Mouse (Mus musculus) intestine, embryonic 14.5 days (tissue): ENCODE data around the gene Parp12. TPM values are rescaled to one million over a fixed set of nuclear protein-coding genes. Genes with fewer than 3 reads are reported as not detected.

ENCODE experiments used
- ATAC-seq: fragments of 200-750 bp; cut with Nextera tagmentation; replicated peaks from 2 replicates; pipeline ENCODE4 v1.8.0; 2017; ENCODE audit warnings: low read depth, moderate number of reproducible peaks, moderate TSS enrichment, moderate library complexity; ENCODE audit not compliant: low FRiP score, low TSS enrichment
- DNase-seq: peaks from one replicate; pipeline ENCODE4 v3.0.0-alpha.2; 2018; ENCODE audit warnings: low spot score
- H3K27ac ChIP-seq: fragments of 300-500 bp; sonication (generic); 2 replicates; pipeline ENCODE4 v1.5.1; 2014; ENCODE audit warnings: low read depth, mild to moderate bottlenecking, control low read depth
- H3K27me3 ChIP-seq: fragments of 300-500 bp; sonication (generic); replicated peaks from 2 replicates; pipeline ENCODE4 v1.6.1; 2014; ENCODE audit warnings: low read length, control low read depth; ENCODE audit not compliant: control insufficient read depth, insufficient read depth
- H3K36me3 ChIP-seq: fragments of 300-500 bp; sonication (generic); 2 replicates; pipeline ENCODE4 v1.6.1; 2014; ENCODE audit warnings: low read length, control low read depth; ENCODE audit not compliant: control insufficient read depth, insufficient read depth
- H3K4me1 ChIP-seq: fragments of 300-500 bp; sonication (generic); replicated peaks from 2 replicates; pipeline ENCODE4 v1.6.1; 2014; ENCODE audit warnings: low read length, control low read depth, mixed read lengths; ENCODE audit not compliant: control insufficient read depth, insufficient read depth
- H3K4me2 ChIP-seq: fragments of 300-500 bp; sonication (generic); 2 replicates; pipeline ENCODE4 v1.6.1; 2014; ENCODE audit warnings: low read length
- H3K4me3 ChIP-seq: fragments of 300-500 bp; sonication (generic); 2 replicates; pipeline ENCODE4 v1.5.1; 2014; ENCODE audit warnings: low read depth, low read length, control low read depth, mixed read lengths
- H3K9ac ChIP-seq: fragments of 300-500 bp; sonication (generic); 2 replicates; pipeline ENCODE4 v1.6.1; 2014; ENCODE audit warnings: mild to moderate bottlenecking, low read length
- H3K9me3 ChIP-seq: fragments of 300-500 bp; sonication (generic); 2 replicates; pipeline ENCODE4 v1.6.1; 2016; ENCODE audit warnings: low read length, control low read depth; ENCODE audit not compliant: control insufficient read depth
- WGBS: fragments of 180-500 bp; shearing (Covaris S2); extraction: QIAGEN DNeasy Blood & Tissue Kit; methylation state at CpG from one replicate; pipeline ENCODE4 v1.1.7; 2014; 5-methylcytosine and 5-hydroxymethylcytosine counted together
- polyA plus RNA-seq: library from polyadenylated mRNA; unstranded; fragments of >200 nt; fragmentation: Nextera tagmentation; extraction: Ambion mirVana; gene quantifications from 2 replicates; pipeline ENCODE4 v1.2.1, GENCODE M21; 2014

Gene Parp12
- polyA plus RNA-seq, 1 experiment from 2014 or later, result 10.1 TPM

- H3K27ac ChIP-seq, result peak overlapping the region; percentile 40; the same call in 1 of the 2 replicates
- H3K4me3 ChIP-seq, result peak overlapping the region; percentile 77
- DNase-seq (peak; percentile 82), ATAC-seq (peak; percentile 37; the same call in 1 of the 2 replicates)
- H3K4me2 ChIP-seq, result peak overlapping the region; percentile 51
- no peaks in the 10 kb centered on the region for H3K9me3 ChIP-seq
- H3K9ac ChIP-seq, result peak overlapping the region; percentile 74
- no peaks in the 10 kb centered on the region for H3K4me1 ChIP-seq
- no peaks in the 10 kb centered on the region for H3K36me3 ChIP-seq
- WGBS, result 11% methylated on average over 49 of the region's 49 CpGs
- peaks cover 18% of the 10 kb centered on the region for H3K27me3 ChIP-seq
These were observed 320 bp upstream of the Parp12 start for GRCm38 (mm10) chr6:39118456-39118881.

GRCm38 (mm10) chr6:39115438-39115837 lies 2.7 kb downstream of the Parp12 start:
- H3K4me2 ChIP-seq, result no peak overlapping the region
- WGBS, result 86% methylated on average over 1 of the region's 1 CpGs
- DNase-seq, result no peak
- ATAC-seq, result no peak
- peaks cover 18% of the 10 kb centered on the region for H3K27me3 ChIP-seq
- no peak overlapping the region for H3K27ac ChIP-seq
- no peaks in the 10 kb centered on the region for H3K36me3 ChIP-seq
- no peaks in the 10 kb centered on the region for H3K9me3 ChIP-seq
- no peak overlapping the region for H3K9ac ChIP-seq
- H3K4me3 ChIP-seq, result no peak overlapping the region
- no peaks in the 10 kb centered on the region for H3K4me1 ChIP-seq

GRCm38 (mm10) chr6:39113141-39113540 lies 5.0 kb downstream of the Parp12 start:
- DNase-seq (no peak), ATAC-seq (no peak)
- H3K27me3 ChIP-seq, result peaks cover 13% of the 10 kb centered on the region
- no peaks in the 10 kb centered on the region for H3K9me3 ChIP-seq
- no peak overlapping the region for H3K4me3 ChIP-seq
- H3K36me3 ChIP-seq, result no peaks in the 10 kb centered on the region
- H3K4me2 ChIP-seq, result no peak overlapping the region
- no peaks in the 10 kb centered on the region for H3K4me1 ChIP-seq
- no peak overlapping the region for H3K9ac ChIP-seq
- WGBS, result 92% methylated on average over 3 of the region's 3 CpGs
- no peak overlapping the region for H3K27ac ChIP-seq

- WGBS, result 84% methylated on average over 3 of the region's 3 CpGs
- no peak for ATAC-seq
- no peak overlapping the region for H3K4me2 ChIP-seq
These were observed 5.4 kb downstream of the Parp12 start for GRCm38 (mm10) chr6:39112701-39113100.

GRCm38 (mm10) chr6:39106812-39107211 lies 11.3 kb downstream of the Parp12 start:
- DNase-seq, result no peak
- Histone ChIP-seq H3K27me3 (no peaks in the 10 kb centered on the region), H3K9me3 (no peaks in the 10 kb centered on the region), H3K36me3 (no peaks in the 10 kb centered on the region), H3K4me3 (no peak overlapping the region), H3K9ac (no peak overlapping the region), H3K27ac (no peak overlapping the region), H3K4me2 (no peak overlapping the region), H3K4me1 (no peaks in the 10 kb centered on the region)
- ATAC-seq, result no peak
- 56% methylated on average over 2 of the region's 2 CpGs for WGBS

More at GRCm38 (mm10) chr6:39112701-39113100, 5.4 kb downstream of the Parp12 start:
- Histone ChIP-seq H3K4me3 (no peak overlapping the region), H3K36me3 (no peaks in the 10 kb centered on the region), H3K9ac (no peak overlapping the region), H3K27me3 (peaks cover 13% of the 10 kb centered on the region), H3K9me3 (no peaks in the 10 kb centered on the region), H3K27ac (no peak overlapping the region), H3K4me1 (no peaks in the 10 kb centered on the region)
- no peak for DNase-seq

- Histone ChIP-seq H3K27me3 (no peaks in the 10 kb centered on the region), H3K4me3 (no peak overlapping the region), H3K4me1 (no peaks in the 10 kb centered on the region), H3K9ac (no peak overlapping the region), H3K4me2 (no peak overlapping the region), H3K36me3 (no peaks in the 10 kb centered on the region), H3K27ac (no peak overlapping the region), H3K9me3 (no peaks in the 10 kb centered on the region)
- 85% methylated on average over 4 of the region's 4 CpGs for WGBS
- DNase-seq (no peak), ATAC-seq (no peak)
These were observed 13.5 kb downstream of the Parp12 start for GRCm38 (mm10) chr6:39104631-39105030.

- Histone ChIP-seq H3K27me3 (no peaks in the 10 kb centered on the region), H3K36me3 (no peaks in the 10 kb centered on the region), H3K27ac (no peak overlapping the region), H3K9me3 (no peaks in the 10 kb centered on the region), H3K4me1 (no peaks in the 10 kb centered on the region), H3K9ac (no peak overlapping the region), H3K4me3 (no peak overlapping the region), H3K4me2 (no peak overlapping the region)
- ATAC-seq (no peak), DNase-seq (no peak)
These were observed 41.7 kb downstream of the Parp12 start for GRCm38 (mm10) chr6:39076498-39076897.

- H3K36me3 ChIP-seq, result no peaks in the 10 kb centered on the region
- no peak for DNase-seq
- H3K4me3 ChIP-seq, result no peak overlapping the region
- H3K4me2 ChIP-seq, result no peak overlapping the region
- no peak for ATAC-seq
- no peak overlapping the region for H3K9ac ChIP-seq
- H3K9me3 ChIP-seq, result no peaks in the 10 kb centered on the region
- no peaks in the 10 kb centered on the region for H3K4me1 ChIP-seq
- no peak overlapping the region for H3K27ac ChIP-seq
- no peaks in the 10 kb centered on the region for H3K27me3 ChIP-seq
These were observed 44.0 kb downstream of the Parp12 start for GRCm38 (mm10) chr6:39074186-39074585.

- H3K9me3 ChIP-seq, result no peaks in the 10 kb centered on the region
- H3K4me3 ChIP-seq, result no peak overlapping the region
- no peak overlapping the region for H3K4me2 ChIP-seq
- no peak overlapping the region for H3K9ac ChIP-seq
- DNase-seq (no peak), ATAC-seq (no peak)
- no peaks in the 10 kb centered on the region for H3K27me3 ChIP-seq
- 45% methylated on average over 5 of the region's 5 CpGs for WGBS
- no peak overlapping the region for H3K27ac ChIP-seq
- no peaks in the 10 kb centered on the region for H3K4me1 ChIP-seq
- no peaks in the 10 kb centered on the region for H3K36me3 ChIP-seq
These were observed 45.5 kb downstream of the Parp12 start for GRCm38 (mm10) chr6:39072664-39073063.
